Mouse (Mus musculus) liver, embryonic 14.5 days (tissue): ENCODE results near the gene Dnaja2.

Experiments used
- CTCF ChIP-seq: IDR thresholded peaks from 2 replicates; pipeline ENCODE4 v1.5.1; 2016; ENCODE audit warnings: antibody characterized with exemption, low read depth, control low read depth
- EP300 ChIP-seq: IDR thresholded peaks from 2 replicates; pipeline ENCODE4 v1.6.1; 2016; ENCODE audit warnings: antibody characterized with exemption, low read depth

GRCm38 (mm10) chr8:85603203-85603895, 48.2 kb upstream of the Dnaja2 start:
- peak; percentile 59 for TF ChIP-seq CTCF
- TF ChIP-seq EP300: no peak
